Mouse (Mus musculus) liver, postnatal 0 days (tissue): ENCODE measurements around the gene Ensa.

Experiments used
- CTCF ChIP-seq: sonication (generic); IDR thresholded peaks from 2 replicates; pipeline ENCODE4 v1.5.1; 2016; ENCODE audit warnings: antibody characterized with exemption, low read depth
- EP300 ChIP-seq: IDR thresholded peaks from 2 replicates; pipeline ENCODE4 v1.6.1; 2016; ENCODE audit warnings: antibody characterized with exemption, low read depth, mild to moderate bottlenecking

DNA sequence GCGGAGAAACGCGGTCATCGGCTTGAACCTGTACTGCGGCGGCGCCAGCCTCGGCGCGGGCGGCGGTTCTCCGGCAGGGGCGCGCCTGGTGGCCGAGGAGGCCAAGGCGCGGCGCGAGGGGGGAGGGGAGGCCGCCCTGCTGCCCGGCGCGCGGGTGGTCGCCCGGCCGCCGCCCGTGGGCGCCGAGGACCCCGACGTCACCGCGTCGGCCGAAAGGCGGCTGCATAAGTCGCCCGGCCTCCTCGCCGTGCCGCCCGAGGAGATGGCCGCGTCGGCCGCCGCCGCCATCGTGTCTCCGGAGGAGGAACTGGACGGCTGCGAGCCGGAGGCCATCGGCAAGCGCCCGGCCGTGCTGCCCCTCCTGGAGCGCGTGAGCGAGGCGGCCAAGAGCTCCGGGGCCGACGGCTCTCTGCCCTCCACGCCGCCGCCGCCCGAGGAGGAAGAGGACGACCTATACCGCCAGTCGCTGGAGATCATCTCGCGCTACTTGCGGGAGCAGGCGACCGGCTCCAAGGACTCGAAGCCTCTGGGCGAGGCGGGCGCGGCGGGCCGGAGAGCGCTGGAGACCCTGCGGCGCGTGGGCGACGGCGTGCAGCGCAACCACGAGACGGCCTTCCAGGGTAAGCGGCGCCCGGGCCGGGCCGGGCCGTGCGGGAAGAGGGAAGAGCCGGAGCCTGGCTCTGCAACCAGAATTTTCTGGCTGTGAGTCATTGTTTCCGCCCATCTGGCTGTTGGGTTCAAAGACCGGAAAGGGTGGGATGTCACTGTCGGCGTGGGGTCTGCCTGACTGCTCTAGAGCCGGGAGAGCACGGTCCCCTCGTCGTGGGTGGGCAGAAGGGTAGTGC, 34.3 kb downstream of the Ensa start:
- TF ChIP-seq CTCF (no peak), EP300 (no peak; the same call in 1 of the 2 replicates)
